Mouse (Mus musculus) small intestine, adult 2 months (tissue): ENCODE data around the gene Gm20388.

Source experiments
- CTCF ChIP-seq: fragments of 200-500 bp; IDR thresholded peaks from 2 replicates; pipeline ENCODE4 v1.5.1; 2012; ENCODE audit warnings: low read depth, mild to moderate bottlenecking, control low read depth, inconsistent platforms, low read length, moderate library complexity, mixed read lengths; ENCODE audit not compliant: insufficient replicate concordance, insufficient read length; ENCODE audit errors: extremely low read depth
- POLR2A ChIP-seq: fragments of 200-500 bp; IDR thresholded peaks from 2 replicates; pipeline ENCODE4 v1.6.1; 2012; ENCODE audit warnings: low read depth, mild to moderate bottlenecking, control low read depth, inconsistent platforms, low read length, moderate library complexity

DNA sequence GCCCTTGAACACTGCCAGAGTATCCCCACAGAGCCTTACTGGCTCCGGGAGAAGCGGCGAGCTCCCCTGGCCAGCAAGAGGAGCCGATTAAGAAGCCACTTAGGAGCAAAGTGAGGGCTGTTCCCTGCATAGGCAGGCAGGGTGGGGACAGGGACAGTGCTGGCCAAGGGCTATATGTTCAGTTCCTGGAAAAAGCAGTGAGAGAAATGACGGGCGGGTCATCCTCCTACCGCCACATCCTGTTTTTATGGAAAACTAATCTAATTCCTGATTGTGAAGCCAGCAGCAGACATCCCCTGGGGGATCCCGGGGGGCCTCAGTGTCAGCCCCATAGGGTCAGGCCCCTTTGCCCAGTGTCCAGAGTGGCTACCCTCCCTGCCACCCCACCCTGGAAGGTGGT lies 2620.7 kb downstream of the Gm20388 start:
- TF ChIP-seq POLR2A: no peak
- no peak for TF ChIP-seq CTCF
